Mouse (Mus musculus) testis, adult 2 months (tissue): Measurements from ENCODE around the gene Cacng7.

Source experiments
- CTCF ChIP-seq: fragments of 200-500 bp; IDR thresholded peaks from 2 replicates; pipeline ENCODE4 v1.5.1; 2012; ENCODE audit warnings: low read depth, mild to moderate bottlenecking, inconsistent platforms, low read length, moderate library complexity; ENCODE audit not compliant: control insufficient read depth, insufficient read depth, insufficient replicate concordance
- POLR2A ChIP-seq: fragments of 200-500 bp; IDR thresholded peaks from 2 replicates; pipeline ENCODE4 v1.6.1; 2012; ENCODE audit warnings: low read depth, mild to moderate bottlenecking, inconsistent platforms, low read length, moderate library complexity; ENCODE audit not compliant: control insufficient read depth

- TF ChIP-seq CTCF (no peak), POLR2A (no peak)
Observed at GRCm38 (mm10) chr7:3331171-3331570, 1.6 kb upstream of the Cacng7 start.
